Mouse (Mus musculus) cerebellum, postnatal 4 days (tissue): ENCODE results near the gene Pbx1.
A peak's percentile ranks its signal among the peaks of the same experiment; 100 is the strongest.

ENCODE experiments used
- DNase-seq, 2 experiments: peaks; one replicate each; pipeline ENCODE4 v3.0.0; 2022; ENCODE audit warnings: low spot score in 2 of 2, mixed read lengths in 1 of 2

Pbx1 gene

DNA sequence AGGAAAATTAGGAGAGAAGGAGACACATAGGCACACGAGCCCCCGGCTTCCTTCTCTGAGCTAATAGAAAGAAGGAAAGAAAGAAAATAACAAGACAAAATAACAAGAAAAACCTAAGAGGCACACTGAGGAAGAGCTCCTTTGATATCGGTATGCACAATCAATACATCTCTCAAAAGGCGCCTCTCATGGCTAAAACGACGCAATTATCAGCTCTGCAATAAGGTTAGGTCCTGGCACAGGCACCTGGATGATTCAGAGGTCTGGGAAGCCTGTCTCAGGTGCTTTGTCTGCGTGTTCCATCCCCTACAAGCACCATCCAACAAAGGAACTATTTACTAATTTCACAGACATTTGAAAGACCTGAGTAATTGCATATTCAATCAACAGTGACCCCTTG lies 5.8 kb downstream of the Pbx1 start:
- DNase-seq = no peak

DNA sequence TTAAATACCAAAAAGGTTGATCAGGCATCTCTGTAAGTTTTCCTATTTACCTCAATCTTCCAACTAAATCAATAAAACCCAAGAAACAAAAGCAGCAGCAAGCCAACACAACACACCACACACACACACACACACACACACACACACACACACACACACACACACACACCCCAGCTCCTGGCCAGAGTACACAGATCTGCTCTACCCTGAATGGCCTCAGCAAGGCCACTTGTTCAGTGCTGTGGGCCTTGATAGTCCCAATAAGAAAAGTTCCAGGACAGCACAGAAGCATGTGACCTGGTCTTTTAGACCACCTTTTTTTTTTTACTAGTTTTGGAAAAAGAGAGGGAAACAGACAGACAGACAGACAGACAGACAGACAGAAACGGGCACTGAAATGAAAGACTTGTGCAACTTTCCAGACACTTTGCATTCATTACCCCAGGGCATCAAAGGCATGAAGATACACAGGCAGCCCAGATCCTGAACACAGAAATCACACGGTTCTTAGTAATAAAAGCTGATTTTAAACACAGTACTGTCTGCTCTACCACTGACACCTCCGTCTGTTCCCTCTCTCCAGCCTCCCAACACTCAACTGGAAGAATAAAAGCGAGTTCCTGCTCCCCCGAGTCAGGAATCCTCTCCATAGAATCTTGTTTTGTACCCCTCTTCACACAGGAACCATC lies 6.9 kb downstream of the Pbx1 start:
- no peak for DNase-seq

DNA sequence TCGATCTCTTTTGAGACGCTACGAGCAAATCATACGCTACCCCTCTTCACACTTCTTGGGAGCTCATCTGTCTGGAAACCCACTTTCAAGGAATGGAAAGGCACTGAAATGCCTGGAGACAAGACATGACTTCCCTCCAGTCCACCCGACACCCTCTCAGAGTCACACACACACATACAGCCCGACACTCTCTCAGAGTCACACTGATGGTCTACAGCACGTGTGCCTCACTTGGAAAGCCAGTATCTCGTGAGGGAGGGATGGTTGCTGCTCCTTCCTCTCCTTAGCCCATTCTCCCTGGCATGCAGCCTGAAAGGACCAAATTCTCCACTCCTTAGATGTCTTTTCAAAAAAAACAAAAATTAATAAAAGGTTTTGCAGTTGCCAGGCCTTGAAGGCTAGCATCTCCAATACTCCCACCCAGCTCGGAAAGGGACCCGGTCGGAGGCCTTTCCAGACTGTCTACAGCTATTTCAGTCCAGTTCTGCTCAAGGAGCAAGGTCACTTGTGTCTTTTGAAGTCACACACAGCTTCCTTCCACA lies 8.6 kb downstream of the Pbx1 start:
- DNase-seq = no peak

DNA sequence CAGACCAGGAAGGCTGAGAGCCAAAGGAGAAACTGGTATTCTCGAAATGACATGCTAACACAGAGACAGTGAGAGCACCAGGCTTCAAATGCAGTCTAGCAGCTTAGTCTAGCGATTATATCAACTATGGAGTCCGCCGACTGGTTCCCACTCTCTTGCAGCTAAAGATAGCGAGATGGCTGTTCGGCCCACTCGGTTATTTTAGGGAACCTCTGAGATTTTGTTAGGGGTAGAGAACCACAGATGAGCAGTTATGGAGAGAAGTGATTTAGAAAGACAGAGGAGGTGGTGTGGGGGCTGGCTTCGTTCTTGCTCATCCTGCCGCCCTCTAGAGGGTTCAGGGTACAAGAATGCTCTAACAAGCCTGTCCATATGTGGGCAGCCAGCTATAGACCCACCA lies 13.2 kb downstream of the Pbx1 start:
- DNase-seq = no peak

DNA sequence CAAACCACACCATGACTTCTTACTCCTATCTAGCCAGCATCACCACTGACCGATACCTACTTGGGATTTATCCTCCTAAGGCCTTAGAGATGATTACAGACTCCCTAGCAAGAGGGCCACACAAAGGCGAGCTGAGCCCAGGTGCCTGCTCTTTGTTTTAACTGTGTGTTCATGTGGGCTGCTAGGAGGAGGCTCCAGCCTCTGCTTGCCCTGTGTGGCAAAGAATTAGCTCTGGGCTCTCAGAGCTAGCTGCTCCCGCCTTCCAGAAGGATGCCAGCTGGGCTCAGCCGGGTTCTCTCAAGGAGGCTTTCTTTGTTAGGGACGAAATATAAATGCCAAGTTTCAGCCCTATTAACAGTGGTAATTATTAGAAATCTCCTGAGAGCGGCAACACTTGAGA lies 14.4 kb downstream of the Pbx1 start:
- no peak for DNase-seq

DNA sequence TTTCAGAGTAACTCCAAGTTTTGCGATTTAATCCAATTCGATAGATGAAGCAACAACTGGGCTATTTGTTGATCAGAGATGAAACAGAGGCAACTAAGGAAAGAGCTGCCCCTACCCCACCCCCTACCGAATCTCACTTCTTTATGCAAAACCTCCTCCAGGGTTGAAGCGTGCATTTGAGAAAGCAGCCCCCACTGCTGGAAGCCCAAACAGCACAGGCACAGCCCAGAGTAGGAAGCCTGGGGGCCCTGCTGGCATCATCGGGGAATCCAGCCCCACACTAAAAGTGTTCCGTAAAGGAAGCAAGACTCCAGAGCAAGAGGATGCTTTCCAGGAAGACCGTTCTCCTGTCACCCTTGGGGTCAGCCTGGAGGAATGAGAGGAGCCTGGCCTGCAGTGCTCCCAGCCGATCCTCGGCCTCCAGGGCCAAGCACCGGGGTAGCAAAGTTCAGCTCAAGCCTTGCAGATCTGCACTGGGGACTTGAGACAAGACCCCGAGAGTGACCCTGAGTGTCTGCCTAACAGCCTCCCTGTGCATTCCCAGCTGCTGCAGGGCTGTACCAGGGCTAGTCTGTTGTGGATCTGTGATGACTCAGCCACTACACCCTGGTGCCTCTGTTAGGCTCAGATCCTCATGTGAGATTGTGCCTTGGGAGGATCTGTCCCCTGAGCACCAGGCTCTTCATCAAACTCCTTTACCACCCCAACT lies 15.2 kb downstream of the Pbx1 start:
- DNase-seq = no peak

DNA sequence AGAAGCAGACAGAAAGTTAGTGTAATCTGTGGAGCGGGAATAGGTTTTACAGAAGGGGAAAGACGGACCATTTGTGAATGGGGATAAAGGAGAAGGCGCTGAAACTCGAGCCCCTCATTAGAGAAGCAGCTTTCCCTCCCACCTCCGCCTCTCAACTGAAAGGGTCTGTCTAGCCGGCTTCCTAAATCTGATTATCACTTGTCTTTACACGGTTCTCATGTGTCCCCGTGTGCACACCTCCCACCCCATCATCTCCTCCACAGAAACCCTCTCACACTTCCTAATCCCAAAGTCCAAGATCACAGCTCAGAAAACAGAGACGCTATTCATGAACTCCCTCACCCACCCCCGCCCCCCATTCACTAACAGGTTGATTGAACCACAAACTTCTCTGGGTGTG lies 21.5 kb downstream of the Pbx1 start:
- DNase-seq = no peak

DNA sequence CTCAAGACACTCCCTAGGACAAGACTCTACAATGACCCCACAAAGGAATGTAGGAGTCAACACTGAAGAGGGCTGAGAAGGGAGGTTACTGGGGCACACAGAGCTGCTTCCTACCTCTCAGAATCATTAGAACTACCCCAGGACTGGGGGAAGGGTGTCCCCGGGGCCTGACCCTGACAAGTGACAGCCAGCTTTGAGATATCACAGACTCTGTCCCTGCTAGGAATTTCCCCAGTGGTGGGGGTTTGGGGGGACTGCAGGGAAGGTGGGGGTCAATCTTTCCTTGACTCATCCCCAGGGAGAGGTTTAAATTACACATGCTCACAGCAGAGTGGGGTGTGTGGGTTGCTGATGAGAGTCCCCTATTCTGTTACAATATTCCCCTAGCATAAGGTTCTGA lies 22.0 kb downstream of the Pbx1 start:
- DNase-seq = no peak

DNA sequence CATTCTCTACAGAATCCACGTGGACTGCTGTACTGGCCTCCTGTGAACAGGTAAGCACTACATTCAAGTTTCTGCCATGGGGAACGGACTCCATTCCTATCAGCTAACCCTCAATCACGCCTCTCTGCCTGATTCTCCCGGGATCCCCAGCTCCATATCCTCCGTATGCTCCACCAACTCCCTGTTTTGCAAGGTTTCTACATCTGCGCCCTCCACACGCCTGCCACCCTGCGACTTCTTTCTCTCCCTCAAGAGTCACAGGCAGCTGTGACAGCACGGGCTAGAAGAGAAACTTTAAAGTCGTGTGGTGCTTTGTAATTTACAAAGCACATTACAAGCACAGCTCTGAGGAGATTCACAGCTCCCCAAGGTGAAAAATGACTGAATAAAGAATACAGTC lies 23.3 kb downstream of the Pbx1 start:
- DNase-seq = no peak

DNA sequence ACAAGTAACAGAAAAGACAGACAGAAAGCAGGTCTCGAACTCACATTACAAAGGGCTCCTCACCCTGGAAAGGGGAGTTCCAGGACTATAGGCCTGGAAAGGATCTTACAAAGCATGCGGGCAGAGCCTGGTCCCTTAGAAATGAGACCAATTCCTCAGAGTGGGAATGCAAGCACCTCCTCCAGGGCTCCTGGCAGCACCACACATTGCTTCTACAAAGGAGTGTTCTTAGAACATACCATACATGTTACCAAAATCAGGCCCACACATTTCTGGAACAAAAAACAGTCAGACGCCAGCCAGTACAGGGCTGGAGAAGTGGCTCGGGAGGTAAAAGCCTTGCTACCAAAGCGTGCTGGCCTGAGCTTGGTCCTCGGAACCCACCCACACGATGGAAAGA lies 24.1 kb downstream of the Pbx1 start:
- no peak for DNase-seq

DNA sequence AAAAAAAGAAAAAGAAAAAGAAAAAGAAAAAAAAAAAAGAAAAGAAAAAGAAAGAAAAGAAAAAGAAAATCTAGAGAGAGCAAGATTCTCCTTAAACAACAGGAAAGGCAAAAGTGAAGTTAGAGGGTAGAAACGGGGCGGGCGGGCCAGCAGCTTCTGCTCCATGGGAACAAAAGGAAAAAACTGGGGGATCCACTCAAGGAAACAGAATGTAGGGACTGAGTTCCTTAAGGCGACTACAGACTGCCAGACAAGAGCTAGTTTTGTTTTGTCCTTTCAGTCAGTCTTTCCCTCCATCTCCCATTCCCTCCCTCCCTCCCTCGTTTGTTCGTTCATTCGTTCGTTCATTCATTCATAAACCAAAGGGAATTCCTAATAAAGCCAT lies 25.8 kb downstream of the Pbx1 start:
- DNase-seq = no peak

DNA sequence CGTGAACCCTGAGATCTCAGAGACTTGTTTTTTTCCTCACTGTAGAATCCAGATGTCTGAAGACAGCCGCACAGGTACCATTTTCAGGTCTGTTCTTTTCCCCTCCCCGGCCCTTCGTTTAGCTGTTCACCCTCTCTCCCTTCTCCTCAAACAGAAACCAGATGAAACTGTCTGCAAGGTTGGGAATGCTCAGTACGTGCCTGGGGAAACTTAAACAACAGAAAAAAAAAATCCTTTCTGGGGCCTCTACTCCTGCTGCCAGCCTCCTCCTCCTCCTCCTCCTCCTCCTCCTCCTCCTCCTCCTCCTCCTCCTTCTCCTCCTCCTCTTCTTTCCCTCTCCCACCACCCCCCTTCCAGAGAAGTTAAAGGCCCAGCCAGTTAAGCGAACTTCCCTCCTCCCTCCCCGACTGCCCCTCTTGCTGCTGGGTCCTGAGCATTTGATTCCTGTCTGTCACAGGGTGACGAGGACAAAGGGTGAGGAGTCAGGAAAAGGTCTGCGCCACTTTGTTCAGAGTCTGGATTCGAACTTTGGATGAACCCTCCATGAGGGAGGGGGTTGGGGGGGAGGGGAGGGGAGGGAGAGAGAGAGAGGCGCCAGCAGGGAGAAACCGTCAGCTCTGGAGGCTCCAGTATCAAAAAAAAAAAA lies 26.3 kb downstream of the Pbx1 start:
- DNase-seq = no peak

DNA sequence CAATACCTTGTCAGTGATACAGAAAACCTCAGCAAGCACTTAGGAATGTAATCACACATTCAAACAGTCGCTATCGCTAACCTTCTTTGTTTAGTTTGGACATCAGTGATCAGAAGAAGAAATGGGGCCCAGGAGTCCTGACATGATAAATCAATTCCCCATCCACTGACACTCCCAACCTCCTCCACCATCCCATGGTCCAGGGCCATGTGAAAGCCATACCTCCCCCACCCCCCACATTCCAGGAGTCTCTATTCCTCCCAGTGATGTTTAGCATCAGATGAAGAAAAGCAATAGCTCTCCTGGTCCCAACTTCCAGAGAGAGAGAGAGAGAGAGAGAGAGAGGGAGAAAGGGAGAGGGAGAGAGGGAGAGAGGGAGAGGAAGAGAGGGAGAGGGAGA lies 28.5 kb downstream of the Pbx1 start:
- DNase-seq = no peak

DNA sequence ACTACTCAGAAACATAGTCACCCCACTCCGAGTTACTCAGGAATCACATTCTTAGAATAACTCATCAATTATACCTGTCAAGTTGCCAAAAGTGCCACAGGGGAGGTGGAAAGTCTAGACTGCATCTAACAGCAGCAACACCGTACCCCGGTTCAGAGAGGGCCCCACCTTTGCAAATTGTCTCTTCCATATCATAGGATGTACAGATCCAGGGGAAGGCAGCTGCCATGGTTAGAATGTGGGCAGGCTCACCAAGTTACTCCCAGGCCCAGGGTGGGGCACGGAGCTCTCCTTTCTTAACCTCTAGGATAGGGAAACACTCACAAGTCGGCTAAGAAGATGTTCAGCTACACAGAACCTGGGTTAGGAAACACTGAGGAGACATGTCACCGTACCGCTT lies 29.4 kb downstream of the Pbx1 start:
- DNase-seq = no peak

DNA sequence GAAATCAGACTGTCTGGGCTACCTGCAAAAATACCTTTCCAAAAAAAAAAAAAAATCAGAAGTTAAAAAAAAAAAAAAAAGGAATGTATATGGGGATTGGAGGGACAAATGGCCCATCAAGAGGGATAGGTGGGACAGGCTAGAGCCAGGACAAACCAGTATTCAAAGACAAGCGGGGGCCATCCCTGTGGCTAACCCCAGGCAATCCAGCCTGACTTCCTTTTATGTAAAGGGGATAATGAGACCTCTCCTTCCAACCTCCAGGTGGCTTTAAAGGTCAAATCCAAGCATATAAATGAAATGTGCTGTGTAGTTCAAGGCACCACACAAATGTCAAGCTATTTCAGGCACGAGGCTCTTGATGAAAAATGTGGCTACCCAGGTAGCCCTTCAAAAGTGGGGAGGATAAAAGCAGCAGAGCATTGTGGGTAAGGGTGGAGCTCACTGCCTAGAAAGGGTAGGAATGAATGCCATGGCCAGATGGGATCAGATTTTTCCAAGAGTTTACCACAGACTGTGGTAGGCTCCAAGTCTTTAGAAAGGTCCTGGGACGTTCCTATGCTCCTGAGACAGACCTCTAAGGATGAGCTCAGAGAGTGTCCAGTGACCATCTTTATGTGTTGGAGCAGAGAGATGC lies 36.4 kb downstream of the Pbx1 start:
- no peak for DNase-seq

DNA sequence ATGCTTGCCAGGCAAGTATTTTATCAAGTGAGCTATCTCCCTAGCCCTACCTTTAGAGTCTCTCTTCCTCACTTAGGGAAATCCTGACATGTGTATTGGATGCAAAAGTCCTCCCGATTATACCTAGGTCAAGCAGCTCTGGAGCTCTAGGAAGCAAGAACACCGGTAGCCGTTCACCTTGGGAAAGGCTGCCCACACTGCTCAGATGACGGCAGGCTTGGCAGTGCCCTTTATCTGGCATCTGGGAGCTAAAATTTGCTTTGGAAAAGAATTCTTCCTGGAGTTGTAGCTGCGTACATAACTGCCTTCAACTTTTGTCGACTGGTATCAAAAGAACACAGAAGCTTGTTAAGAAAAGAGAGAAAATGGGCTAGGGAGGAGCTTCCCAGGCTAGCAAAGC lies 37.5 kb downstream of the Pbx1 start:
- DNase-seq = no peak

DNA sequence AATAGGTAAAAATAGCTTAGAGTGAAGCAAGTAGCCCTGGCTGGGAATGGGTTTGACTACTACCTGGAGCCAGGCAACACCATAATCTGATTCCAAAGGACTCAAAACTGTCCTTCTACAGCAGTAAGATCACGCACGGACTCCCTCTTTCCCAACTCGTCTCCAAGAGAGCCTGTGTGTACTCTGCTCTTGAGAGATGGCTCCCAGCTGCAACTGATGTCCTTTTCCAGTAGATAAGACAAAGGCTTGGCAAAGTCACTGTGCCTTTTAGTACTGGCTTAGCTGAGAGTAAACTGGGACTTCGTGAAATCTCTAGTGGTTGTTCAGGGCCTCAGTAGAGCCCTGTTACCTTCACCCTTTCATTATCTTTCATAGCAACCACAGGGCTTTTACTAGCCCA lies 38.6 kb downstream of the Pbx1 start:
- no peak for DNase-seq

DNA sequence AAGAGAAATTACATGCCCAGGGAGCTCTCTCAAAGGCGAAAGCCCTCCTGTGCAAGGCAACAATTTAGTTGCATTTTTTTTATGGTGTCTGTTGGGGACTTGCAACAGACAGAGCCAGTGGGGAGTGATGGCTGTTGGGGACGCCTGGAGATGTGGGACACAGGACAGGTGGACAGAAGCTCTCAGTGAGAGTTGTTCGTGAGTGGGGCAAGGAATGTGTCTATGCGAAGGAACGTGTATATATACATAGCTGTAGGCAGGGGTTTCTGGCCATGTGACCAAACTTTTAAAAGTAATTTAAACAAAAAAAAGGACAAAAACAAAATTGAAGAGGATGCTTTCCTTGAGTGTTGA lies 39.6 kb downstream of the Pbx1 start:
- DNase-seq = no peak

DNA sequence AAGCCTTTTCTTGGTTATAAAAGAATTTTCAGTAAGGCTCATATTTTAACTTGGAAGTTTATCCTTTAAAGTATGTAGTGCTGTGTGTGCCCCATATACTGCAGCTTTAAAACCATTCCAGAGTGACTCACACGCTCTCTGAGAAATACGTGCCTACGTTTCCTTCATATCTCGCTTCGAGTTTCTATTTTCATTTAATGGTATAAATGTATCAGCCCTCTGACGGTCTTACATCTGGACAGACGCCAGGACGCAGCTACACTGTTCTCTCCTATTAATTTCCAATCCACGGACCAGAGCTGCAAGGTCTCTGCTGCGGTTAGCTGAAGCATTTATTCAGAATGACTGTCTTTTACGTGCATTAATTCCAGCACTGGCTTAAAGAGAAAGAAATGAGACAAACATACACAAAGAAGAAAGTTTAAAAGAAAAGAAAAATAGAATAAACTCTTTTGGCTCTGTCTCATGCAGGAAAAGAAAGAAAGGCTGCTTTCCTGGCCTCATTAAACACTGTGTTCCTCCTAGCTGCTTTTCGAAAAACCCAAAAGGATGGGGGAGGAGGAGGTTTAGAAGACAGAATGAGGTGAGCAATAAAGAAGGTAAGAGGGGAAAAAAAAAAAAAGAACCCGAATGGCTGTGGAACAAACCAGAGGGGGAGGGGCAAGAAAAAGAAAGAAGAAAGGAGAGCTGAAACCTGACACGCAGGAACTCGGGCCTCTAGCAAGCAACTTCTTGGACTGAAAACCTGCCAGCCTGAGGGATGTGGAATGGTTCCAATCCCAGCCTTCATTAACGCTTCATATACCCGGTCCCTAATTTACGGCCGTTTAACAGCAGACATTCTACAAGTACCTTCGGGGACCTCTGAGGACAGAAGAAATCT lies 40.2 kb downstream of the Pbx1 start:
- peak in 1 of 2 experiments; percentile 52 for DNase-seq

DNA sequence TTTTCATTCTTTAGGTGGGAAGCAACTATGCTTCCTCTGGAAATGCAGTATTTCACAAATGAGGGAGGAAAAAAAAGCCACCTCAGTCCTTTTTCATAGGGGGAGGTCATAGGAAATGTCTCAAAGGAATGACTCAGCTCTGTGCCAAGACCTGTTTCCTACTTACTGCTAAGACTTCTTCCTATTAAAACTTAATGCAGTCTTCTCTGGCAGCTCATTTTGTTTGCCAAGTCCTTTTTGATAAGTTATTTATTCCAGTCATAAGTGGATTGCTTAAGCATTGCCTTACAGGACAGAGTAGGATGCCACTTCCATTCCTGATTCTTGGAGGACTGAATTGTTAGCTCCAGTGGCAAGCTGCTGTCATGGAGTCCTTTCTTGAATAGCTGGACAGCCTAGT lies 41.3 kb downstream of the Pbx1 start:
- no peak for DNase-seq

DNA sequence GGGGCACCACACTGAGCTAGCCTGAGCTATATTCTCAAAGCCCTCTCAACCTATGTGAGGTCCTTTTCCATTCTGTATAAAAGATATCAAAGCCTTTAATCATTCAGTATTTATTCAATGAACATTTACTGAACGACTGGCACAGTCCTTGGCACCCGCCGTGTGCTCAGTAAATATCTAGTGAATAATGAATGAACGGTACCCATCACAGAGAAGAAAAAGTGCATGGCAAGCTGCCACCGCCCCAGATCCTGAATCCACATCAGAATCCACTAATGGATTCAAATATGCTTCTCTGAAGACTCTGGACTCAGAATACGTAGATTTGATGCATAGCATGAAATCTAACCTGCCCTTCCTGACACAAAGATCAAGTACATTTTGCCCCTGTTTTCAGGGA lies 45.9 kb downstream of the Pbx1 start:
- DNase-seq = no peak

DNA sequence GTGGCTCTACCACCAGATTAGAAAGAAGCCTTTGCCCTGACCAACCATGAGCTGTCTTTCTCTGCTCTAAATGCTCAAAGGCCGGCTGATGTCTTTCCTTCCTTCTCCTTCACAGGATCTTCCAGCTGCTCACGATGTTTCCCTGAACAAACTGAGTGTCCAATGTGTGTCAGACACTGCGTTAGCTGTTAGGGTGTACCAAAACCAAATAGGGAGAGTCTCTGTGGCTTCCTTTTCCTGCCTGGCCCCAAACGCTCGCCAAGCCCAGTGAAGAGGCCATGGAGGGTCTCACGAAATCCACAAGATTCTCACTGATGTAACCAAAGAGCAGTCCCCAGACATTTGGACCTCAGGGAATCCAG lies 47.5 kb downstream of the Pbx1 start:
- no peak for DNase-seq
